Mouse (Mus musculus): ENCODE measurements around the gene Cntn4.

- TF ChIP-seq TAL1 (IDR thresholded peaks at IDR 0.05; ENCODE audit: low read length) (no peak), GATA1 (IDR thresholded peaks at IDR 0.05; ENCODE audit: low read length) (no peak)
Measured at GRCm38 (mm10) chr6:106350072-106350471, 672.6 kb downstream of the Cntn4 start.
